8 mouse cellular contexts compared by ENCODE assay signal in genomic region chr7:45234333-45234841, GRCm38 (mm10). TPM values are rescaled to one million over a fixed set of nuclear protein-coding genes. Genes with fewer than 3 reads are reported as not detected.
DNase-seq lines count a peak whose midpoint lies in the region; ATAC-seq and TF ChIP-seq lines count a peak whose summit lies in the region.

No protein-coding gene starts in this region.

- TF ChIP-seq CTCF in left cerebral cortex, adult 2 months (IDR thresholded peaks at IDR 0.05): no peak

- H3K9me3 ChIP-seq in embryonic facial prominence, embryonic 13.5 days: no peaks in the 10 kb centered on the region
- no peaks in the 10 kb centered on the region for H3K9me3 ChIP-seq in limb, embryonic 11.5 days (ENCODE audit: control insufficient read depth, low read length)
- H3K9me3 ChIP-seq in neural tube, embryonic 12.5 days: no peaks in the 10 kb centered on the region

- H3K4me2 ChIP-seq in embryonic facial prominence, embryonic 13.5 days: peak overlapping the region; percentile 58
- H3K4me2 ChIP-seq in limb, embryonic 11.5 days (ENCODE audit: low read depth, severe bottlenecking): peak overlapping the region; percentile 44
- peak overlapping the region; percentile 43 for H3K4me2 ChIP-seq in neural tube, embryonic 12.5 days (replicated peaks)

- WGBS in embryonic facial prominence, embryonic 13.5 days: 13% methylated on average over 29 of the region's 29 CpGs
- WGBS in limb, embryonic 11.5 days: 8% methylated on average over 29 of the region's 29 CpGs
- 8% methylated on average over 29 of the region's 29 CpGs for WGBS in neural tube, embryonic 12.5 days

- H3K27ac ChIP-seq in left cerebral cortex, adult 2 months: peak overlapping the region; percentile 96
- peak overlapping the region; percentile 56 for H3K27ac ChIP-seq in embryonic facial prominence, embryonic 13.5 days
- peak overlapping the region; percentile 68 for H3K27ac ChIP-seq in limb, embryonic 11.5 days (replicated peaks; ENCODE audit: low read depth, low read length)
- H3K27ac ChIP-seq in neural tube, embryonic 12.5 days: no peak overlapping the region

- H3K9ac ChIP-seq in embryonic facial prominence, embryonic 13.5 days: 0 out of 2 replicates have a peak overlapping the region, but pooled peaks have one; percentile 54
- no peak overlapping the region for H3K9ac ChIP-seq in limb, embryonic 11.5 days (ENCODE audit: low read length)
- H3K9ac ChIP-seq in neural tube, embryonic 12.5 days: no peak overlapping the region

- 0 out of 2 replicates have a peak, but pooled peaks have one; percentile 13 for ATAC-seq in embryonic facial prominence, embryonic 13.5 days (ENCODE audit: insufficient number of reproducible peaks, insufficient read depth, low FRiP score, low TSS enrichment, low read depth)
- ATAC-seq in limb, embryonic 11.5 days (ENCODE audit: insufficient number of reproducible peaks, low FRiP score, low TSS enrichment, low read depth): no peak
- ATAC-seq in neural tube, embryonic 12.5 days (ENCODE audit: low FRiP score, low read depth): peak; percentile 12; the same call in 1 of the 2 replicates
- no peak for ATAC-seq in cerebellum, adult (ENCODE audit: insufficient number of reproducible peaks, low FRiP score, low TSS enrichment)

- H3K36me3 ChIP-seq in embryonic facial prominence, embryonic 13.5 days: peaks cover 39% of the 10 kb centered on the region
- peaks cover 23% of the 10 kb centered on the region for H3K36me3 ChIP-seq in limb, embryonic 11.5 days (ENCODE audit: control insufficient read depth, insufficient read depth, low read length)
- H3K36me3 ChIP-seq in neural tube, embryonic 12.5 days: peaks cover 29% of the 10 kb centered on the region

- H3K4me1 ChIP-seq in embryonic facial prominence, embryonic 13.5 days: peaks cover 38% of the 10 kb centered on the region
- H3K4me1 ChIP-seq in limb, embryonic 11.5 days (ENCODE audit: control insufficient read depth, insufficient read depth, low read length): peaks cover 26% of the 10 kb centered on the region
- H3K4me1 ChIP-seq in neural tube, embryonic 12.5 days: peaks cover 17% of the 10 kb centered on the region

- no peak for DNase-seq in left cerebral cortex, adult 2 months (ENCODE audit: extremely low spot score in 1 of 2, low spot score in 2 of 2)
- DNase-seq in left cerebral cortex, adult 11 months (ENCODE audit: low spot score): no peak
- DNase-seq in limb, embryonic 11.5 days (ENCODE audit: low spot score): peak; percentile 70
- DNase-seq in cerebellum, postnatal 4 days (ENCODE audit: low spot score in 2 of 2): no peak
- no peak for DNase-seq in urinary bladder, adult 18-20 months (ENCODE audit: low spot score in 2 of 2)

- intact Hi-C loops in left cerebral cortex, adult 2 months (cut with DNase I): no loop called here

- no peak overlapping the region for H3K4me3 ChIP-seq in left cerebral cortex, adult 2 months
- peak overlapping the region; percentile 33 for H3K4me3 ChIP-seq in embryonic facial prominence, embryonic 13.5 days
- no peak overlapping the region for H3K4me3 ChIP-seq in limb, embryonic 11.5 days (ENCODE audit: low read depth, low read length)
- no peak overlapping the region for H3K4me3 ChIP-seq in neural tube, embryonic 12.5 days

- H3K27me3 ChIP-seq in embryonic facial prominence, embryonic 13.5 days: peaks cover 8% of the 10 kb centered on the region
- peaks cover 3% of the 10 kb centered on the region; the same call in 1 of the 2 replicates for H3K27me3 ChIP-seq in limb, embryonic 11.5 days (ENCODE audit: control insufficient read depth, insufficient read depth, low read length)
- H3K27me3 ChIP-seq in neural tube, embryonic 12.5 days (replicated peaks): peaks cover 32% of the 10 kb centered on the region

RNA-seq across cellular contexts. Expression of gene Cd37, which starts 4.5 kb away (rescaled TPM):
- total RNA-seq in left cerebral cortex, adult 2 months (2021): 1 to 10 TPM; 4.2 to 5.4 TPM
- polyA plus RNA-seq in embryonic facial prominence, embryonic 13.5 days (2015; fragmentation: Nextera tagmentation; extraction: Ambion mirVana): 1.6 and 2.8 TPM in 2 replicates
- 0.82 and 1.6 TPM in 2 replicates for polyA plus RNA-seq in limb, embryonic 11.5 days (2014; fragmentation: Nextera tagmentation; extraction: Ambion mirVana)
- polyA plus RNA-seq in neural tube, embryonic 12.5 days (2016; fragmentation: Nextera tagmentation; extraction: Ambion mirVana): 1.1 and 1.2 TPM in 2 replicates

RNA-seq across cellular contexts. Expression of gene Slc6a16, which starts 6.5 kb away (rescaled TPM):
- total RNA-seq in left cerebral cortex, adult 2 months (2021): 1 to 10 TPM; 1.9 to 2.4 TPM
- 0.17 and 0.29 TPM in 2 replicates for polyA plus RNA-seq in embryonic facial prominence, embryonic 13.5 days (2015; fragmentation: Nextera tagmentation; extraction: Ambion mirVana)
- 0.20 and 0.36 TPM in 2 replicates for polyA plus RNA-seq in limb, embryonic 11.5 days (2014; fragmentation: Nextera tagmentation; extraction: Ambion mirVana)
- polyA plus RNA-seq in neural tube, embryonic 12.5 days (2016; fragmentation: Nextera tagmentation; extraction: Ambion mirVana): 0.20 TPM in 1 of 2 replicates, not detected in the other

RNA-seq across cellular contexts. Expression of gene Tead2, which starts 18.8 kb away (rescaled TPM):
- total RNA-seq in left cerebral cortex, adult 2 months (2021): 1 to 10 TPM; 3.9 to 4.1 TPM
- polyA plus RNA-seq in embryonic facial prominence, embryonic 13.5 days (2015; fragmentation: Nextera tagmentation; extraction: Ambion mirVana): 221 and 233 TPM in 2 replicates
- polyA plus RNA-seq in limb, embryonic 11.5 days (2014; fragmentation: Nextera tagmentation; extraction: Ambion mirVana): 378 and 385 TPM in 2 replicates
- polyA plus RNA-seq in neural tube, embryonic 12.5 days (2016; fragmentation: Nextera tagmentation; extraction: Ambion mirVana): 173 and 178 TPM in 2 replicates

RNA-seq across cellular contexts. Expression of gene Dkkl1, which starts 22.4 kb away (rescaled TPM):
- 10 to 100 TPM; 32.4 to 33.5 TPM for total RNA-seq in left cerebral cortex, adult 2 months (2021)
- 2.3 and 3.0 TPM in 2 replicates for polyA plus RNA-seq in embryonic facial prominence, embryonic 13.5 days (2015; fragmentation: Nextera tagmentation; extraction: Ambion mirVana)
- polyA plus RNA-seq in limb, embryonic 11.5 days (2014; fragmentation: Nextera tagmentation; extraction: Ambion mirVana): 0.51 and 0.60 TPM in 2 replicates
- polyA plus RNA-seq in neural tube, embryonic 12.5 days (2016; fragmentation: Nextera tagmentation; extraction: Ambion mirVana): 7.5 and 7.6 TPM in 2 replicates

RNA-seq across cellular contexts. Expression of gene Ccdc155, which starts 29.7 kb away (rescaled TPM):
- total RNA-seq in left cerebral cortex, adult 2 months (2021): 1 to 10 TPM; 6.7 to 7.5 TPM
- 0.53 and 1.2 TPM in 2 replicates for polyA plus RNA-seq in embryonic facial prominence, embryonic 13.5 days (2015; fragmentation: Nextera tagmentation; extraction: Ambion mirVana)
- 0.41 and 0.51 TPM in 2 replicates for polyA plus RNA-seq in limb, embryonic 11.5 days (2014; fragmentation: Nextera tagmentation; extraction: Ambion mirVana)
- polyA plus RNA-seq in neural tube, embryonic 12.5 days (2016; fragmentation: Nextera tagmentation; extraction: Ambion mirVana): 0.42 and 0.74 TPM in 2 replicates

Comparison
In these comparisons a context has a peak if more than half of its experiments do, and no peak if none do; other contexts are left out.
1. ATAC-seq: peak in embryonic facial prominence, embryonic 13.5 days (single experiment) and neural tube, embryonic 12.5 days (single experiment); none in limb, embryonic 11.5 days (single experiment) and cerebellum, adult (single experiment).
2. Peak in every context shown above with its lines, with median percentiles within 50 percentile points of each other: H3K4me2 ChIP-seq.